Mouse (Mus musculus) hindbrain, embryonic 12.5 days (tissue): Measurements from ENCODE around the gene Atp6v1fnb. TPM values are rescaled to one million over a fixed set of nuclear protein-coding genes. Genes with fewer than 3 reads are reported as not detected.

Experiments used
- ATAC-seq: fragments of 200-750 bp; cut with Nextera tagmentation; 2 replicates; pipeline ENCODE4 v1.8.0; 2017; ENCODE audit warnings: moderate TSS enrichment; ENCODE audit not compliant: low FRiP score
- H3K27ac ChIP-seq: fragments of 300-500 bp; sonication (generic); 2 replicates; pipeline ENCODE4 v1.5.1; 2016; ENCODE audit warnings: mild to moderate bottlenecking
- H3K27me3 ChIP-seq: fragments of 300-500 bp; sonication (generic); 2 replicates; pipeline ENCODE4 v1.6.1; 2016; ENCODE audit warnings: mild to moderate bottlenecking
- H3K36me3 ChIP-seq: fragments of 300-500 bp; sonication (generic); 2 replicates; pipeline ENCODE4 v1.6.1; 2016; ENCODE audit warnings: mild to moderate bottlenecking
- H3K4me1 ChIP-seq: fragments of 300-500 bp; sonication (generic); 2 replicates; pipeline ENCODE4 v1.6.1; 2016
- H3K4me2 ChIP-seq: fragments of 300-500 bp; sonication (generic); replicated peaks from 2 replicates; pipeline ENCODE4 v1.6.1; 2016; ENCODE audit warnings: mild to moderate bottlenecking
- H3K4me3 ChIP-seq: fragments of 300-500 bp; sonication (generic); 2 replicates; pipeline ENCODE4 v1.5.1; 2016; ENCODE audit warnings: mild to moderate bottlenecking
- H3K9ac ChIP-seq: fragments of 300-500 bp; sonication (generic); 2 replicates; pipeline ENCODE4 v1.6.1; 2016; ENCODE audit warnings: mild to moderate bottlenecking, moderate library complexity
- H3K9me3 ChIP-seq: fragments of 300-500 bp; sonication (generic); replicated peaks from 2 replicates; pipeline ENCODE4 v1.6.1; 2016; ENCODE audit warnings: mild to moderate bottlenecking
- WGBS: fragments of 180-500 bp; shearing (Covaris S2); methylation state at CpG from one replicate; pipeline ENCODE4 v1.1.7; 2016; 5-methylcytosine and 5-hydroxymethylcytosine counted together
- polyA plus RNA-seq: library from polyadenylated mRNA; unstranded; fragments of >200 nt; fragmentation: Nextera tagmentation; extraction: Ambion mirVana; gene quantifications from 2 replicates; pipeline ENCODE4 v1.2.1, GENCODE M21; 2016

Gene Atp6v1fnb
- polyA plus RNA-seq, 1 experiment from 2014 or later = not detected

GRCm38 (mm10) chr6:29435940-29436451, 35.2 kb upstream of the Atp6v1fnb start:
- peak; percentile 65 for ATAC-seq
- WGBS = 4% methylated on average over 6 of the region's 6 CpGs
- Histone ChIP-seq H3K9ac (peak overlapping the region; percentile 37; the same call in 1 of the 2 replicates), H3K4me2 (peak overlapping the region; percentile 80), H3K9me3 (no peaks in the 10 kb centered on the region), H3K4me3 (peak overlapping the region; percentile 47), H3K4me1 (peaks cover 53% of the 10 kb centered on the region), H3K27ac (peak overlapping the region; percentile 79), H3K27me3 (peaks cover 44% of the 10 kb centered on the region), H3K36me3 (no peaks in the 10 kb centered on the region)

- Histone ChIP-seq H3K27ac (peak overlapping the region; percentile 79), H3K4me3 (peak overlapping the region; percentile 47), H3K9me3 (no peaks in the 10 kb centered on the region), H3K27me3 (peaks cover 39% of the 10 kb centered on the region), H3K9ac (peak overlapping the region; percentile 37; the same call in 1 of the 2 replicates), H3K4me2 (peak overlapping the region; percentile 80), H3K36me3 (no peaks in the 10 kb centered on the region), H3K4me1 (peaks cover 50% of the 10 kb centered on the region)
- 4% methylated on average over 11 of the region's 11 CpGs for WGBS
- peak; percentile 57 for ATAC-seq
Observed at GRCm38 (mm10) chr6:29436461-29436934, 34.7 kb upstream of the Atp6v1fnb start.

- peaks cover 28% of the 10 kb centered on the region for H3K4me1 ChIP-seq
- no peak for ATAC-seq
- no peak overlapping the region for H3K4me3 ChIP-seq
- no peak overlapping the region for H3K27ac ChIP-seq
- no peaks in the 10 kb centered on the region for H3K9me3 ChIP-seq
- H3K9ac ChIP-seq = no peak overlapping the region
- WGBS = 81% methylated on average over 4 of the region's 4 CpGs
- no peaks in the 10 kb centered on the region for H3K36me3 ChIP-seq
- H3K4me2 ChIP-seq = no peak overlapping the region
- H3K27me3 ChIP-seq = peaks cover 12% of the 10 kb centered on the region
Observed at GRCm38 (mm10) chr6:29439251-29439650, 32.0 kb upstream of the Atp6v1fnb start.

GRCm38 (mm10) chr6:29439789-29440188, 31.4 kb upstream of the Atp6v1fnb start:
- ATAC-seq = no peak
- no peak overlapping the region for H3K4me2 ChIP-seq
- peaks cover 6% of the 10 kb centered on the region for H3K27me3 ChIP-seq
- peaks cover 23% of the 10 kb centered on the region for H3K4me1 ChIP-seq
- no peaks in the 10 kb centered on the region for H3K9me3 ChIP-seq
- no peaks in the 10 kb centered on the region for H3K36me3 ChIP-seq
- H3K9ac ChIP-seq = no peak overlapping the region
- whole genome bisulfite sequencing = 87% methylated on average over 6 of the region's 6 CpGs
- no peak overlapping the region for H3K4me3 ChIP-seq
- no peak overlapping the region for H3K27ac ChIP-seq

GRCm38 (mm10) chr6:29444773-29445172, 26.5 kb upstream of the Atp6v1fnb start:
- no peaks in the 10 kb centered on the region for H3K4me1 ChIP-seq
- H3K27ac ChIP-seq = no peak overlapping the region
- no peak overlapping the region for H3K9ac ChIP-seq
- no peak for ATAC-seq
- H3K36me3 ChIP-seq = peaks cover 13% of the 10 kb centered on the region; the same call in 1 of the 2 replicates
- no peaks in the 10 kb centered on the region for H3K9me3 ChIP-seq
- no peak overlapping the region for H3K4me3 ChIP-seq
- WGBS = 72% methylated on average over 11 of the region's 11 CpGs
- H3K27me3 ChIP-seq = no peaks in the 10 kb centered on the region
- H3K4me2 ChIP-seq = no peak overlapping the region

GRCm38 (mm10) chr6:29445354-29445753, 25.9 kb upstream of the Atp6v1fnb start:
- Histone ChIP-seq H3K9me3 (no peaks in the 10 kb centered on the region), H3K27me3 (no peaks in the 10 kb centered on the region), H3K36me3 (peaks cover 13% of the 10 kb centered on the region; the same call in 1 of the 2 replicates), H3K27ac (no peak overlapping the region), H3K4me1 (no peaks in the 10 kb centered on the region), H3K9ac (no peak overlapping the region), H3K4me3 (no peak overlapping the region), H3K4me2 (no peak overlapping the region)
- 95% methylated on average over 7 of the region's 7 CpGs for WGBS
- ATAC-seq = no peak

- H3K4me2 ChIP-seq = no peak overlapping the region
- H3K27me3 ChIP-seq = no peaks in the 10 kb centered on the region
- ATAC-seq = no peak
- H3K9ac ChIP-seq = no peak overlapping the region
- no peaks in the 10 kb centered on the region for H3K4me1 ChIP-seq
- H3K36me3 ChIP-seq = peaks cover 13% of the 10 kb centered on the region; the same call in 1 of the 2 replicates
- no peaks in the 10 kb centered on the region for H3K9me3 ChIP-seq
- H3K4me3 ChIP-seq = no peak overlapping the region
- no peak overlapping the region for H3K27ac ChIP-seq
- WGBS = 41% methylated on average over 4 of the region's 4 CpGs
Observed at GRCm38 (mm10) chr6:29449858-29450257, 21.4 kb upstream of the Atp6v1fnb start.

- ATAC-seq = no peak
- Histone ChIP-seq H3K27me3 (no peaks in the 10 kb centered on the region), H3K36me3 (peaks cover 13% of the 10 kb centered on the region; the same call in 1 of the 2 replicates), H3K4me3 (no peak overlapping the region), H3K9ac (no peak overlapping the region), H3K9me3 (no peaks in the 10 kb centered on the region), H3K4me1 (no peaks in the 10 kb centered on the region), H3K4me2 (no peak overlapping the region), H3K27ac (no peak overlapping the region)
- WGBS = 90% methylated on average over 6 of the region's 6 CpGs
Observed at GRCm38 (mm10) chr6:29450667-29451066, 20.6 kb upstream of the Atp6v1fnb start.

- no peak overlapping the region for H3K27ac ChIP-seq
- H3K4me2 ChIP-seq = no peak overlapping the region
- ATAC-seq = no peak
- H3K9me3 ChIP-seq = no peaks in the 10 kb centered on the region
- 0 out of 2 replicates have a peak, but pooled peaks cover 2% of the 10 kb centered on the region for H3K36me3 ChIP-seq
- H3K9ac ChIP-seq = no peak overlapping the region
- H3K27me3 ChIP-seq = no peaks in the 10 kb centered on the region
- H3K4me3 ChIP-seq = no peak overlapping the region
- H3K4me1 ChIP-seq = no peaks in the 10 kb centered on the region
- 58% methylated on average over 7 of the region's 7 CpGs for WGBS
Observed at GRCm38 (mm10) chr6:29461502-29461901, 9.7 kb upstream of the Atp6v1fnb start.

GRCm38 (mm10) chr6:29463388-29463787, 7.8 kb upstream of the Atp6v1fnb start:
- Histone ChIP-seq H3K4me2 (no peak overlapping the region), H3K9ac (no peak overlapping the region), H3K36me3 (no peaks in the 10 kb centered on the region), H3K9me3 (no peaks in the 10 kb centered on the region), H3K27me3 (no peaks in the 10 kb centered on the region), H3K4me1 (peaks cover 2% of the 10 kb centered on the region), H3K4me3 (no peak overlapping the region), H3K27ac (no peak overlapping the region)
- WGBS = 82% methylated on average over 3 of the region's 3 CpGs
- ATAC-seq = no peak

GRCm38 (mm10) chr6:29467583-29468354, 3.5 kb upstream of the Atp6v1fnb start, which contains the start of gene Atp6v1f:
Gene Atp6v1f (plus strand): TSS chr6:29467718.
- WGBS = under 1% methylated on average over 39 of the region's 39 CpGs
- Histone ChIP-seq H3K4me2 (peak within 1 kb of the TSS; percentile 78), H3K27me3 (0 out of 2 replicates have a peak, but pooled peaks cover 2% of the 10 kb centered on the region), H3K4me3 (peak within 1 kb of the TSS; percentile 59), H3K36me3 (peaks cover 21% of the 10 kb centered on the region), H3K4me1 (peaks cover 10% of the 10 kb centered on the region), H3K9me3 (no peaks in the 10 kb centered on the region), H3K27ac (peak within 1 kb of the TSS; percentile 77), H3K9ac (peak within 1 kb of the TSS; percentile 64)
- peak; percentile 94 for ATAC-seq

- 78% methylated on average over 3 of the region's 3 CpGs for WGBS
- ATAC-seq = no peak
- Histone ChIP-seq H3K9me3 (no peaks in the 10 kb centered on the region), H3K4me2 (peak overlapping the region; percentile 78), H3K27ac (no peak overlapping the region), H3K27me3 (peaks cover 4% of the 10 kb centered on the region; the same call in 1 of the 2 replicates), H3K9ac (no peak overlapping the region), H3K36me3 (peaks cover 21% of the 10 kb centered on the region), H3K4me3 (peak overlapping the region; percentile 59; the same call in 1 of the 2 replicates), H3K4me1 (peaks cover 14% of the 10 kb centered on the region)
Observed at GRCm38 (mm10) chr6:29468851-29469250, 2.4 kb upstream of the Atp6v1fnb start.
